Comparison of ENCODE assay signal across 9 mouse cellular contexts in the genomic region with DNA sequence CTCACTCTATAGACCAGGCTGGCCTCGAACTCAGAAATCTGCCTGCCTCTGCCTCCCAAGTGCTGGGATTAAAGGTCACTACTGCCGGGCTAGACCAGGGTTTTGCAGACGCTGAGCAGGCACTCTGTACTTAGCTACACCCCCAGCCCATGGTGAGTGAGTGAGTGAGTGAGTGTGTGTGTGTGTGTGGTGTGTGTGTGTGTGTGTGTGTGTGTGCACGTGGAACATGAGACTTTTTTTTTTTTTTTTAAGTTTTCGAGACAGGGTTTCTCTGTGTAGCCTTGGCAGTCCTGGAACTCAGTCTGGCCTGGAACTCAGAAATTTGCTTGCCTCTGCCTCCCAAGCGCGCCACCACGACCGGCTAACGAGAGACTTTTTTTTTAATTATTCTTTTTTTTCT. TPM values are rescaled to one million over a fixed set of nuclear protein-coding genes. Genes with fewer than 3 reads are reported as not detected.
DNase-seq lines count a peak whose midpoint lies in the region; ATAC-seq lines count a peak whose summit lies in the region.
"Had no signal": no experiment of that assay in that cellular context is flagged by ENCODE, and none has a peak within 500 bp of the region (broad histone marks: within the 10 kb centered on the region; RNA-seq: fewer than 3 reads in every experiment).

No protein-coding gene starts in this region.

- peak overlapping the region; percentile 83 for H3K9ac ChIP-seq in heart, embryonic 14.5 days (ENCODE audit: low read length)
- peak overlapping the region; percentile 80; the same call in 1 of the 2 replicates for H3K9ac ChIP-seq in embryonic facial prominence, embryonic 13.5 days
- no peak overlapping the region for H3K9ac ChIP-seq in liver, embryonic 11.5 days (ENCODE audit: low read depth, low read length)

- peak overlapping the region in 1 of 2 experiments; percentile 83; a peak in 2 of 4 replicates for H3K4me3 ChIP-seq in heart, embryonic 14.5 days (ENCODE audit: control insufficient read depth in 1 of 2, insufficient read depth in 1 of 2, low read depth in 1 of 2, low read length in 2 of 2)
- H3K4me3 ChIP-seq in embryonic facial prominence, embryonic 13.5 days: no peak overlapping the region
- H3K4me3 ChIP-seq in liver, embryonic 11.5 days (ENCODE audit: low read depth, low read length): no peak overlapping the region; the same call in 1 of the 2 replicates

- WGBS in heart, embryonic 14.5 days: 71% methylated on average over 10 of the region's 10 CpGs
- WGBS in embryonic facial prominence, embryonic 13.5 days: 83% methylated on average over 10 of the region's 10 CpGs
- 63% methylated on average over 10 of the region's 10 CpGs for WGBS in liver, embryonic 11.5 days

- ATAC-seq in heart, embryonic 14.5 days (ENCODE audit: insufficient number of reproducible peaks, insufficient read depth, low FRiP score, low read depth): no peak
- ATAC-seq in embryonic facial prominence, embryonic 13.5 days (ENCODE audit: insufficient number of reproducible peaks, insufficient read depth, low FRiP score, low TSS enrichment, low read depth): no peak
- ATAC-seq in liver, embryonic 11.5 days (replicated peaks; ENCODE audit: low FRiP score): no peak

- peaks cover 16% of the 10 kb centered on the region; the same call in 1 of the 2 replicates for H3K36me3 ChIP-seq in heart, embryonic 14.5 days (ENCODE audit: control insufficient read depth, insufficient read depth, low read length)
- H3K36me3 ChIP-seq in embryonic facial prominence, embryonic 13.5 days: peaks cover 20% of the 10 kb centered on the region
- peaks cover 10% of the 10 kb centered on the region for H3K36me3 ChIP-seq in liver, embryonic 11.5 days (ENCODE audit: control insufficient read depth, insufficient read depth, low read length)

- H3K9me3 ChIP-seq in heart, embryonic 14.5 days (ENCODE audit: control insufficient read depth, low read length): no peaks in the 10 kb centered on the region
- no peaks in the 10 kb centered on the region for H3K9me3 ChIP-seq in embryonic facial prominence, embryonic 13.5 days
- no peaks in the 10 kb centered on the region for H3K9me3 ChIP-seq in liver, embryonic 11.5 days (ENCODE audit: control insufficient read depth, low read length)

- H3K27me3 ChIP-seq in heart, embryonic 14.5 days (ENCODE audit: control insufficient read depth, insufficient read depth, low read length): no peaks in the 10 kb centered on the region
- H3K27me3 ChIP-seq in embryonic facial prominence, embryonic 13.5 days: no peaks in the 10 kb centered on the region
- H3K27me3 ChIP-seq in liver, embryonic 11.5 days (replicated peaks; ENCODE audit: control insufficient read depth, insufficient read depth, low read length): no peaks in the 10 kb centered on the region

- peaks cover 38 to 49% of the 10 kb centered on the region in 2 experiments for H3K4me1 ChIP-seq in heart, embryonic 14.5 days (ENCODE audit: control insufficient read depth in 2 of 2, insufficient read depth in 2 of 2, low read length in 2 of 2)
- H3K4me1 ChIP-seq in embryonic facial prominence, embryonic 13.5 days: peaks cover 57% of the 10 kb centered on the region
- H3K4me1 ChIP-seq in liver, embryonic 11.5 days (replicated peaks; ENCODE audit: control insufficient read depth, insufficient read depth, low read length): peaks cover 59% of the 10 kb centered on the region

- DNase-seq in heart, adult 18-20 months: no peak
- peak; percentile 76 for DNase-seq in CD4-positive helper T cell, adult 2 months (ENCODE audit: low read depth, low spot score)
- no peak for DNase-seq in liver, embryonic 11.5 days (ENCODE audit: low spot score)
- no peak for DNase-seq in adrenal gland, postnatal 36 days
- DNase-seq in left cerebral cortex, adult 8-10 months (ENCODE audit: low spot score in 2 of 2): no peak
- DNase-seq in frontal cortex, postnatal 25 days (ENCODE audit: low spot score in 2 of 2): no peak
- DNase-seq: cerebellum, postnatal 36 days had no signal

- peak overlapping the region in 1 of 2 experiments; percentile 99 for H3K27ac ChIP-seq in heart, embryonic 14.5 days (replicated peaks in 1 of 2; ENCODE audit: control insufficient read depth in 1 of 2, insufficient read depth in 1 of 2, low read depth in 2 of 2, low read length in 2 of 2)
- peak overlapping the region; percentile 98 for H3K27ac ChIP-seq in embryonic facial prominence, embryonic 13.5 days
- H3K27ac ChIP-seq in liver, embryonic 11.5 days (ENCODE audit: low read depth, low read length): peak overlapping the region; percentile 97

- H3K4me2 ChIP-seq in heart, embryonic 14.5 days (ENCODE audit: low read length): peak overlapping the region; percentile 92
- H3K4me2 ChIP-seq in embryonic facial prominence, embryonic 13.5 days: peak overlapping the region; percentile 95
- H3K4me2 ChIP-seq in liver, embryonic 11.5 days: peak overlapping the region; percentile 92

RNA-seq across cellular contexts. Expression of a gene that starts 2.2 kb away (rescaled TPM):
- polyA plus RNA-seq in heart, embryonic 14.5 days (2014; fragmentation: Nextera tagmentation; extraction: Ambion mirVana): 32.9 and 35.6 TPM in 2 replicates
- total RNA-seq in heart, adult 18-20 months (2021): 10 to 100 TPM; 11.3 to 13.4 TPM
- 102 and 109 TPM in 2 replicates for polyA plus RNA-seq in embryonic facial prominence, embryonic 13.5 days (2015; fragmentation: Nextera tagmentation; extraction: Ambion mirVana)
- 29.2 and 34.4 TPM in 2 replicates for polyA plus RNA-seq in liver, embryonic 11.5 days (2014; fragmentation: Nextera tagmentation; extraction: Ambion mirVana)
- total RNA-seq in adrenal gland, postnatal 36 days (2021): 10 to 100 TPM; 19.0 to 27.2 TPM
- total RNA-seq in left cerebral cortex, adult 8-10 months (2022): 1 to 10 TPM; 6.2 to 8.4 (median 8.0) TPM

RNA-seq across cellular contexts. Expression of a gene that starts 5.4 kb away (rescaled TPM):
- 10.1 and 12.2 TPM in 2 replicates for polyA plus RNA-seq in heart, embryonic 14.5 days (2014; fragmentation: Nextera tagmentation; extraction: Ambion mirVana)
- total RNA-seq in heart, adult 18-20 months (2021): 10 to 100 TPM; 18.4 to 27.3 TPM
- polyA plus RNA-seq in embryonic facial prominence, embryonic 13.5 days (2015; fragmentation: Nextera tagmentation; extraction: Ambion mirVana): 9.7 and 11.0 TPM in 2 replicates
- polyA plus RNA-seq in liver, embryonic 11.5 days (2014; fragmentation: Nextera tagmentation; extraction: Ambion mirVana): 9.9 and 10.2 TPM in 2 replicates
- 10 to 100 TPM; 19.0 to 26.1 TPM for total RNA-seq in adrenal gland, postnatal 36 days (2021)
- total RNA-seq in left cerebral cortex, adult 8-10 months (2022): 1 to 10 TPM; 2.1 to 6.1 (median 3.6) TPM

RNA-seq across cellular contexts. Expression of a gene that starts 17.9 kb away (rescaled TPM):
- 50.9 and 57.7 TPM in 2 replicates for polyA plus RNA-seq in heart, embryonic 14.5 days (2014; fragmentation: Nextera tagmentation; extraction: Ambion mirVana)
- total RNA-seq in heart, adult 18-20 months (2021): 10 to 100 TPM; 21.8 TPM
- 40.5 and 53.5 TPM in 2 replicates for polyA plus RNA-seq in embryonic facial prominence, embryonic 13.5 days (2015; fragmentation: Nextera tagmentation; extraction: Ambion mirVana)
- polyA plus RNA-seq in liver, embryonic 11.5 days (2014; fragmentation: Nextera tagmentation; extraction: Ambion mirVana): 44.7 and 45.7 TPM in 2 replicates
- 10 to 100 TPM; 33.6 to 47.4 TPM for total RNA-seq in adrenal gland, postnatal 36 days (2021)
- 10 to 100 TPM; 13.2 to 17.4 (median 16.3) TPM for total RNA-seq in left cerebral cortex, adult 8-10 months (2022)

RNA-seq across cellular contexts. Expression of a gene that starts 18.1 kb away (rescaled TPM):
- polyA plus RNA-seq in heart, embryonic 14.5 days (2014; fragmentation: Nextera tagmentation; extraction: Ambion mirVana): 61.9 and 62.5 TPM in 2 replicates
- 10 to 100 TPM; 39.5 to 44.5 TPM for total RNA-seq in heart, adult 18-20 months (2021)
- polyA plus RNA-seq in embryonic facial prominence, embryonic 13.5 days (2015; fragmentation: Nextera tagmentation; extraction: Ambion mirVana): 80.5 and 89.6 TPM in 2 replicates
- polyA plus RNA-seq in liver, embryonic 11.5 days (2014; fragmentation: Nextera tagmentation; extraction: Ambion mirVana): 56.1 and 58.6 TPM in 2 replicates
- 10 to 100 TPM; 67.3 to 77.7 TPM for total RNA-seq in adrenal gland, postnatal 36 days (2021)
- 10 to 100 TPM; 51.1 to 77.7 (median 63.9) TPM for total RNA-seq in left cerebral cortex, adult 8-10 months (2022)

RNA-seq across cellular contexts. Expression of a gene that starts 24.2 kb away (rescaled TPM):
- polyA plus RNA-seq in heart, embryonic 14.5 days (2014; fragmentation: Nextera tagmentation; extraction: Ambion mirVana): 731 and 789 TPM in 2 replicates
- total RNA-seq in heart, adult 18-20 months (2021): 100 to 1,000 TPM; 517 to 602 TPM
- 1,032 and 1,091 TPM in 2 replicates for polyA plus RNA-seq in embryonic facial prominence, embryonic 13.5 days (2015; fragmentation: Nextera tagmentation; extraction: Ambion mirVana)
- polyA plus RNA-seq in liver, embryonic 11.5 days (2014; fragmentation: Nextera tagmentation; extraction: Ambion mirVana): 1,377 and 1,547 TPM in 2 replicates
- total RNA-seq in adrenal gland, postnatal 36 days (2021): 1,000 to 10,000 TPM; 1,072 to 1,115 TPM
- 100 to 1,000 TPM; 521 to 591 (median 572) TPM for total RNA-seq in left cerebral cortex, adult 8-10 months (2022)
